Mouse (Mus musculus) E14TG2a.4 (cell line): ENCODE results near the gene Dnaic1.

Source experiments
- CTCF ChIP-seq: conservative IDR thresholded peaks from 2 replicates; pipeline ENCODE4 v1.5.1; 2014; ENCODE audit warnings: low read length
- NANOG ChIP-seq: IDR thresholded peaks from 2 replicates; pipeline ENCODE4 v1.6.1; 2014; ENCODE audit warnings: borderline replicate concordance, low read length, mixed read lengths
- POU5F1 ChIP-seq: IDR thresholded peaks from 2 replicates; pipeline ENCODE4 v1.6.1; 2014; ENCODE audit warnings: low read length, borderline replicate concordance

GRCm38 (mm10) chr4:41571490-41571889 is 1.9 kb downstream of the Dnaic1 start:
- TF ChIP-seq CTCF: no peak
- TF ChIP-seq POU5F1: no peak
- no peak for TF ChIP-seq NANOG
